Mouse (Mus musculus) lung, embryonic 15.5 days (tissue): ENCODE data around the gene Fars2. TPM values are rescaled to one million over a fixed set of nuclear protein-coding genes. Genes with fewer than 3 reads are reported as not detected.
A peak's percentile ranks its signal among the peaks of the same experiment; 100 is the strongest.

Experiments used
- ATAC-seq: fragments of 200-750 bp; cut with Nextera tagmentation; 2 replicates; pipeline ENCODE4 v1.8.0; 2017; ENCODE audit warnings: moderate number of reproducible peaks, borderline replicate concordance; ENCODE audit not compliant: low FRiP score, low TSS enrichment; ENCODE audit errors: extremely low read depth
- H3K27ac ChIP-seq: fragments of 300-500 bp; sonication (generic); 2 replicates; pipeline ENCODE4 v1.5.1; 2015; ENCODE audit warnings: moderate library complexity, mild to moderate bottlenecking, inconsistent platforms
- H3K27me3 ChIP-seq: fragments of 300-500 bp; sonication (generic); 2 replicates; pipeline ENCODE4 v1.6.1; 2015; ENCODE audit warnings: inconsistent platforms
- H3K36me3 ChIP-seq: fragments of 300-500 bp; sonication (generic); 2 replicates; pipeline ENCODE4 v1.6.1; 2015; ENCODE audit warnings: inconsistent platforms
- H3K4me1 ChIP-seq: fragments of 300-500 bp; sonication (generic); 2 replicates; pipeline ENCODE4 v1.6.1; 2015; ENCODE audit warnings: inconsistent platforms
- H3K4me2 ChIP-seq: fragments of 300-500 bp; sonication (generic); 2 replicates; pipeline ENCODE4 v1.6.1; 2015; ENCODE audit warnings: inconsistent platforms, mild to moderate bottlenecking, moderate library complexity
- H3K4me3 ChIP-seq: fragments of 300-500 bp; sonication (generic); 2 replicates; pipeline ENCODE4 v1.5.1; 2015; ENCODE audit warnings: mild to moderate bottlenecking, inconsistent platforms
- H3K9ac ChIP-seq: fragments of 300-500 bp; sonication (generic); 2 replicates; pipeline ENCODE4 v1.6.1; 2015; ENCODE audit warnings: inconsistent platforms
- H3K9me3 ChIP-seq: fragments of 300-500 bp; sonication (generic); 2 replicates; pipeline ENCODE4 v1.6.1; 2016; ENCODE audit warnings: inconsistent platforms
- WGBS: fragments of 180-500 bp; shearing (Covaris S2); methylation state at CpG from one replicate; pipeline ENCODE4 v1.1.7; 2015; 5-methylcytosine and 5-hydroxymethylcytosine counted together
- polyA plus RNA-seq: library from polyadenylated mRNA; unstranded; fragments of >200 nt; fragmentation: Nextera tagmentation; extraction: Ambion mirVana; gene quantifications from 2 replicates; pipeline ENCODE4 v1.2.1, GENCODE M21; 2015

Gene Fars2
- 37.3 and 39.7 TPM in 2 replicates for polyA plus RNA-seq

DNA sequence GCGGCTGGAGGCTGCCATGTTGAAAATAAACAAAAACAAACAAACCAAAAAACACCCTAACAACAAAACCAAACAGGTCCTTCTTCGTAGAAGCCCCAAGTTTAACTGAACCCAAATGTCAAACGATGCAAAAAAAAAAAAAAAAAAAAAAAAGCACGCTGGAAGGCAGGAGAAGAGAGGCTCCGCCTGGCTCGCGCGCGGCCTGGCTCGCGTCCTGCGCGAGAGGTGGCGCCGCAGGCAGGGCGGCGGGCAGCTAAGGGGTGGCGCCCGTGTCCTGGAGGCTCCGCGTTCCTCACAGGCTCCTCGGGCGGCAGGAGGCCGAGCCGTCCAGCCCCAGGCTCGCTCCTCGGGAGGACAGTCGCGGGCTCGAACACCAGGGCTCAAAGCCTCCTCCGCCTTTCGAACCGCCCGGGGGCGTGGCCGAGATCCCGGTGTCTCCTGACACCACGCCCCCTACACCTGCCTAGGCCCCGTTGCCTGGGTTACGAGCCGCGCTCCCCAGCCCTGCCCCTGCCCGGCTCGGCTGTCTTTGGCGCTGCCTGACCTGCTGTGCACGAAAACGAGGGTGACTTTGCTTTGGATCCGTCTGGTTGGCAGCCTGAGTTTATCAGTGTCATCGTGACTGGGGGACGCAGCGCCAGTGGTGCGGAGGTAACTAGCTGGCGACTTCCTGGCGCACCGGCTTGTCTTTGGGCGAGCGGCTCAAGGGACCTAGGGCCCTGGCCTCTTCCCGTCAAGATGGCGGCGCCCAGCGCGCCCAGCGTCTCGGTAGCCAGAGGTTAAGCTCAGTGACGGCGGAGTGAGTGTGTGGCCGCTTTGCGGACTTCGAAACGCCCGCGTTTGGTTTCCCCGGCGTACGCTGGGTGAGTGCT is at the start of gene Fars2, which contains the start of gene Lyrm4:
Gene Fars2 (plus strand): TSS at position 270 of the 872 bp plus-strand sequence.
Gene Lyrm4 (minus strand): TSS at position 384 of the 872 bp plus-strand sequence.
- H3K27ac ChIP-seq: peak within 1 kb of the TSS; percentile 96
- under 1% methylated on average over 69 of the region's 75 CpGs for WGBS
- H3K4me2 ChIP-seq: peak within 1 kb of the TSS; percentile 86
- peak within 1 kb of the TSS; percentile 60 for H3K9ac ChIP-seq
- ATAC-seq: peak; percentile 99
- peaks cover 12% of the 10 kb centered on the region; the same call in 1 of the 2 replicates for H3K4me1 ChIP-seq
- H3K9me3 ChIP-seq: no peaks in the 10 kb centered on the region
- H3K36me3 ChIP-seq: no peaks in the 10 kb centered on the region
- H3K4me3 ChIP-seq: peak within 1 kb of the TSS; percentile 73
- no peaks in the 10 kb centered on the region for H3K27me3 ChIP-seq

GRCm38 (mm10) chr13:36074484-36074883 is 42.7 kb upstream of the Fars2 start:
- 78% methylated on average over 3 of the region's 3 CpGs for WGBS
- no peak for ATAC-seq

DNA sequence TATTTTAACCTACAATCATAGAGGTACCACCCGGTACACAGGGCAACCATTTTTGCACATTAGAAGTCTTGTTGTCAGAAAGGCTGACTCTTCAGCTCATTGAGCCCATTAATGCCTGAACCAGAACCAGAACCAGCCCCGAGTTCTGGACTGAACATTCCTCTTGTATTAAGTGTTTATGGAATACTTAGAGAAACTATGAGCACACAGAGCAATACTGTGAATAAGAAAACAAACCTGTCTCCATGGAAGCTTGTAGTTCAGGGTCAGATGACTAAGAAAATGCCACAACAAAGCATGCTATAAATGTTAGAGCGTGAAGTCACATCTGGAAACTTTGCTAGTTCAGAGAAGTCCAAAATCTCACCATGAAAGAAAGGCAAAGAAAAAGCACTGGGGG is 35.6 kb upstream of the Fars2 start:
- Histone ChIP-seq H3K4me1 (no peaks in the 10 kb centered on the region), H3K9me3 (no peaks in the 10 kb centered on the region), H3K27me3 (no peaks in the 10 kb centered on the region), H3K36me3 (no peaks in the 10 kb centered on the region), H3K4me3 (no peak overlapping the region), H3K4me2 (no peak overlapping the region), H3K9ac (no peak overlapping the region), H3K27ac (no peak overlapping the region)
- WGBS: 85% methylated on average over 3 of the region's 3 CpGs
- no peak for ATAC-seq

More at GRCm38 (mm10) chr13:36074484-36074883, 42.7 kb upstream of the Fars2 start:
- no peak overlapping the region for H3K27ac ChIP-seq
- no peak overlapping the region for H3K4me3 ChIP-seq
- H3K4me1 ChIP-seq: no peaks in the 10 kb centered on the region
- H3K9ac ChIP-seq: no peak overlapping the region
- no peak overlapping the region for H3K4me2 ChIP-seq
- H3K36me3 ChIP-seq: no peaks in the 10 kb centered on the region
- H3K9me3 ChIP-seq: no peaks in the 10 kb centered on the region
- no peaks in the 10 kb centered on the region for H3K27me3 ChIP-seq

- H3K9me3 ChIP-seq: no peaks in the 10 kb centered on the region
- no peak overlapping the region for H3K9ac ChIP-seq
- no peaks in the 10 kb centered on the region for H3K36me3 ChIP-seq
- H3K4me2 ChIP-seq: no peak overlapping the region
- ATAC-seq: no peak
- no peak overlapping the region for H3K27ac ChIP-seq
- H3K27me3 ChIP-seq: no peaks in the 10 kb centered on the region
- H3K4me3 ChIP-seq: no peak overlapping the region
- 76% methylated on average over 3 of the region's 3 CpGs for WGBS
- H3K4me1 ChIP-seq: no peaks in the 10 kb centered on the region
These were observed 32.5 kb upstream of the Fars2 start for GRCm38 (mm10) chr13:36084701-36085100.

DNA sequence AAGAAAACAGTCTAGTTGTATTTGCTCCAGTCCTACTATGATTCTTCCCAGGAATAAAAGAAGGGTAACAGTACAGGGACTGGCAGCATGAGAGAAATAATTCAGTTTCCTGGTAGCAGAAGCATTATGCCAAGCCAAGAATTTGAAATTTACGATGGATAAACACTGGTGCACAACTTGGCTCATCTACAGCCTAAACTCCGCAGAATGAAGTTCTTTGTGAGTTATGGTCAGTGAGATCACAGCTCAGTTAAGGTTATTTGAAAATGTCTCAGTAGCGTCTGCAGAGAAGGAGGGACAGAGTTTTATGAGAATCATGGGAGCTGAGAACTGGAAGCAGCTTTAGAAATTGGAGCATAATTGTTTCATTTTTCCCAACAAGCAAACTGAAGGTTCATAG is 31.2 kb upstream of the Fars2 start:
- no peaks in the 10 kb centered on the region for H3K36me3 ChIP-seq
- H3K9me3 ChIP-seq: no peaks in the 10 kb centered on the region
- no peak overlapping the region for H3K4me2 ChIP-seq
- no peaks in the 10 kb centered on the region for H3K27me3 ChIP-seq
- no peak overlapping the region for H3K9ac ChIP-seq
- no peak overlapping the region for H3K27ac ChIP-seq
- 56% methylated on average over 3 of the region's 3 CpGs for WGBS
- no peaks in the 10 kb centered on the region for H3K4me1 ChIP-seq
- no peak overlapping the region for H3K4me3 ChIP-seq
- no peak for ATAC-seq

DNA sequence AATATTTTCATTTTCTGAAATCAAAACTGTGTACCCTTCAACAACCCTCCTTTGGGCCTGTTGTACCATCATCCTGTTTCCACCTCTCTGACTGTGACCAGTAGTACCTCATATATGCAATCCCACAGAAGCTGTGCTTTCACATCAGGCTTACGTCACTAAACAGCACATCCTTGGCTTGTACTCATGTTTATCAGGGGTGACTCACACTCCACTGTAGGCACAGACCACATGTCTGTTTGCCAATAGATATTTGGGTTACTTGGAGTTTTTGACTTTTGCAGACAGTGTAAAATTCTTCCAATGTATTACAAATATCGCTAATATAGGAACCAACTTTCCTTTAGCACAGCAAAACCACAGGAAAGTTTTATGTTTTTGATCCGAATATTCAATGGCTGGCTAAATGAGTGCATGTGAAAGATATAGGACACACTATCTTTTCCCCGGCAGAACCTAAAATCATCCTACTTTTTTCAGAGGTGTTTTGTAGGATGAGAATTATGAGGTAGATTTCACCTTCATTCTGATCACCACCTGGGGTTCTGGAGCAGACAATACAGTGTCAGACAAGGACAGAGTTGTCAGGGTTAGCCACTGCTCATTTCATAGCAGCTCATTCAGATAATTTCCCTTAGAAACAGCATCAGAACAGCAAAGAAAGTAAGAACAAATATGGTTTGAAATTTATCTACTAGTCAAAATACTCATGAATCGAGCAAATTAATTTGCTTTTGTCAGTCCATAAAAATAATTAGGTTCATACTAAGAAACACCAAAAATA is 30.4 kb upstream of the Fars2 start:
- no peaks in the 10 kb centered on the region for H3K36me3 ChIP-seq
- no peaks in the 10 kb centered on the region for H3K9me3 ChIP-seq
- WGBS: 77% methylated on average over 5 of the region's 5 CpGs
- no peak for ATAC-seq
- no peaks in the 10 kb centered on the region for H3K4me1 ChIP-seq
- no peak overlapping the region for H3K4me2 ChIP-seq
- H3K27ac ChIP-seq: no peak overlapping the region
- H3K4me3 ChIP-seq: no peak overlapping the region
- H3K27me3 ChIP-seq: no peaks in the 10 kb centered on the region
- H3K9ac ChIP-seq: no peak overlapping the region

- Histone ChIP-seq H3K36me3 (no peaks in the 10 kb centered on the region), H3K4me3 (no peak overlapping the region), H3K27ac (no peak overlapping the region), H3K4me1 (no peaks in the 10 kb centered on the region), H3K4me2 (no peak overlapping the region), H3K27me3 (no peaks in the 10 kb centered on the region), H3K9ac (no peak overlapping the region), H3K9me3 (no peaks in the 10 kb centered on the region)
- WGBS: 84% methylated on average over 2 of the region's 2 CpGs
- ATAC-seq: no peak
These were observed 29.8 kb upstream of the Fars2 start for GRCm38 (mm10) chr13:36087427-36087826.

GRCm38 (mm10) chr13:36088168-36088567 is 29.0 kb upstream of the Fars2 start:
- WGBS: 71% methylated on average over 4 of the region's 4 CpGs
- Histone ChIP-seq H3K36me3 (no peaks in the 10 kb centered on the region), H3K4me1 (no peaks in the 10 kb centered on the region), H3K9ac (no peak overlapping the region), H3K27me3 (no peaks in the 10 kb centered on the region), H3K27ac (no peak overlapping the region), H3K9me3 (no peaks in the 10 kb centered on the region), H3K4me3 (no peak overlapping the region), H3K4me2 (no peak overlapping the region)
- no peak for ATAC-seq

DNA sequence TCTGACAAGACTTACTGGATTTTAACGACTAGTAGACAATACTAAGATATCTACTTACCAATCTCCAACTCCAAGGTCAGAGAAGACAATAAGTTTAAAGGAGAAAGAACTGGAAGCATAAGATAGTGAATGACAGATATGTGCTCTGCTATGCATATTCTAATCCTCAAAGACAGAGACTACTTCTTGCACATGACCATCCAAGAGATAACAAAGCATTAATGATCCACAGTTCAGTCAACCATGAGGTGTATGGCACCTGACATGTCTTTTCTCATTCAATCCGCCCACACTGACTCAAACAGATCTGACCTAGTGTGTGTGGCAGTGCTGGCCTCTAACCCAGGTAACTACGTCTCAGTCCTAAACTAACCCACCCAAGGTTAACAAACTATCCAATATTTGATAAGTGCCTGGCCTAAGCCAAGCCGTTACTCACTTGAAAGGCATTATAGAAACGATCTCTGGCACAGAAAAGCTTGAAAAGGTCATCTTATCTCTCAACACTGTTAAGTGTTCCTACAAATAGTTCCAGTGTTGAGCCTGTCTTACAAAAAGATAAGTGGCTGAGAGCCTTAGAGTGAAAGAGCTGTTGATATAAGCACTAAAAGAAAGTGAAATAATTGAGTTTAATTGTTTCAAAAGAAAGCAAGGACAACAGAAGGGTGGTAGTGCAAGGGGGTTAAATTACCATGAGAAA is 20.4 kb upstream of the Fars2 start:
- Histone ChIP-seq H3K27me3 (no peaks in the 10 kb centered on the region), H3K36me3 (no peaks in the 10 kb centered on the region), H3K9ac (no peak overlapping the region), H3K9me3 (no peaks in the 10 kb centered on the region), H3K4me1 (no peaks in the 10 kb centered on the region), H3K4me3 (no peak overlapping the region), H3K4me2 (no peak overlapping the region), H3K27ac (no peak overlapping the region)
- ATAC-seq: no peak
- WGBS: 39% methylated on average over 5 of the region's 5 CpGs

DNA sequence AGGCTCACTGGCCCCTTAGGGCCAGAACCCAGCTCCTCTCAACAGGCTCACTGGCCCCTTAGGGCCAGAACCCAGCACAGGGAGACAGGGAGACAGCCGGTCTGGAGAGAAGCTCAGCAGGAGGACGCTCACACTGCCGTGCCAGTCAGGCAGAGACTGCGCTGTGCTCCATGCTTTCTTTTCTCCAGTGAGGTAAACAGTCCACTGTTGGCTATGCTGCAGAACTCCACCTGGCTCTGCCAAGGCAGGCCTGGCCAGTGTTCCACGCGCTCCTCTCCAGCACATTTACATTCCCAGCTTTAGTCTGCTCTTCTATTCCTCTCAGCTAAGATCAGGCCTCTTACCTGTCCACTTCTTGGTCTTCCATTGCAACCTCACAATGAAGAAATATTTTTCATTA is 11.6 kb upstream of the Fars2 start:
- no peaks in the 10 kb centered on the region for H3K36me3 ChIP-seq
- no peaks in the 10 kb centered on the region for H3K9me3 ChIP-seq
- H3K27ac ChIP-seq: no peak overlapping the region
- no peaks in the 10 kb centered on the region for H3K4me1 ChIP-seq
- no peak overlapping the region for H3K4me2 ChIP-seq
- no peak for ATAC-seq
- H3K27me3 ChIP-seq: no peaks in the 10 kb centered on the region
- no peak overlapping the region for H3K4me3 ChIP-seq
- H3K9ac ChIP-seq: no peak overlapping the region
- WGBS: 81% methylated on average over 6 of the region's 6 CpGs

GRCm38 (mm10) chr13:36108528-36108927 is 8.7 kb upstream of the Fars2 start:
- no peaks in the 10 kb centered on the region for H3K4me1 ChIP-seq
- H3K4me2 ChIP-seq: no peak overlapping the region
- 86% methylated on average over 4 of the region's 4 CpGs for WGBS
- no peak overlapping the region for H3K9ac ChIP-seq
- H3K36me3 ChIP-seq: no peaks in the 10 kb centered on the region
- no peak overlapping the region for H3K27ac ChIP-seq
- H3K27me3 ChIP-seq: no peaks in the 10 kb centered on the region
- no peak for ATAC-seq
- no peak overlapping the region for H3K4me3 ChIP-seq
- H3K9me3 ChIP-seq: no peaks in the 10 kb centered on the region
